Mouse (Mus musculus) testis, postnatal 10 days (tissue): ENCODE data around the gene Erich6.
"Not testable (repeated sequence)": the region's sequence is repeated elsewhere in the genome, so short reads cannot be mapped to it uniquely, and the experiment has no call there.

Experiments used
- DNase-seq: peaks from one replicate; pipeline ENCODE4 v3.0.0; 2021; ENCODE audit warnings: low spot score

The Erich6 gene

DNA sequence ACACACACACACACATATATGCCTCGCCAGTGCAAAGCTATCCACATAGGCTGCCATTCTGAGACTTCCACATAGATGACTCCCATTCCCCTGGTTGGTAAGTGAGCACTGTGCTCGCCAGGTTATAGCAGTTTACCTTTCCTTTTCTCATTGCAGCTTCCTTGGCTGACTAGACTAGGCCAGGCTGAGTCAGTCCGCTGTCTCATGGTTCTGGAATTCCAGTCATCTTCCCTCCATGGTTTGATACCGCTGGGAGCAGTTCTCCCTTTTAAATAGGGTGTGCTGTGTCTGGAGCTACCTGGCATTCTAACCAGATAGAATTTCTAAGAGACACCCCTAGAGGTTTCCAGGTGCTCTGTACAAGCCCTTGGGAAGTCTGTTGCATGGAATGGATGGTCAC is 9.2 kb upstream of the Erich6 start:
- DNase-seq, result no peak

DNA sequence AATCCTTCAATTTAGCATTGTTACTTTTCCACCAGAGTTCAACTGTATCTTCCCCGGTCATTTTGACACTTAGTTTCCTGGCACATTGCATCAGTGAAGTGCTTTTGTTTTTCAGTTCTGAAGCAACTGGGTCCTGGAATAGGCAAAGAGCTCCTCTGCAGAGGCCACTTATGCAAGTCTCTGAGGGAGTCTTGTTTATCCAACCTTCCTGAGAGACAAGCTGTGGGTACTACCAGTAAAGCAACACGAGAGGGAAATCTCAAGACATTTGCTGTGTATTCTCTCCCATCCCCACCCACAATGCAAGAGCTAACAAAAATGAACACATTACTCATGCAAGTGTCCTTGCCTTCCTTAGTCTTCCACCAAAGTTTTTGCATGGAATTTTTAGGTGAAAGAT is 5.3 kb downstream of the Erich6 start:
- no peak for DNase-seq

DNA sequence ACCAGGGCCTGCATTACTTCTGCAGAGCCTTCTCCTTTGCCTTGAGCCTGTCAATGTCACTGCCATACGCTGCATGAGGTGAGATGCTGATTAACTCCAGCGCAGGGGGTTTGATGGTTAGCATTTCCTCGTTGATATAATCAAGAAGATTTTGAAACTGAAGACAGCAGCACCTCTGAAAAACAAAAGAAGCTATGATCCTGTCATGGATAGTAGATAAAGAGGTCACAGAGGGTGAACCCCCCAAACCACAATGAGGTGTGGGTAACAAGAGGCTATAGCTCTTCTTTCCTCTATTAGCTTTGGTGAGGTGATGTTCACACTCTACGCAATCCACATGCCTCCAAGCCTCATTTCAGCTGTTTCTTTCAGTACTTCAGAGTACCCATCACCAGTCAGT is 12.0 kb downstream of the Erich6 start:
- no peak for DNase-seq

DNA sequence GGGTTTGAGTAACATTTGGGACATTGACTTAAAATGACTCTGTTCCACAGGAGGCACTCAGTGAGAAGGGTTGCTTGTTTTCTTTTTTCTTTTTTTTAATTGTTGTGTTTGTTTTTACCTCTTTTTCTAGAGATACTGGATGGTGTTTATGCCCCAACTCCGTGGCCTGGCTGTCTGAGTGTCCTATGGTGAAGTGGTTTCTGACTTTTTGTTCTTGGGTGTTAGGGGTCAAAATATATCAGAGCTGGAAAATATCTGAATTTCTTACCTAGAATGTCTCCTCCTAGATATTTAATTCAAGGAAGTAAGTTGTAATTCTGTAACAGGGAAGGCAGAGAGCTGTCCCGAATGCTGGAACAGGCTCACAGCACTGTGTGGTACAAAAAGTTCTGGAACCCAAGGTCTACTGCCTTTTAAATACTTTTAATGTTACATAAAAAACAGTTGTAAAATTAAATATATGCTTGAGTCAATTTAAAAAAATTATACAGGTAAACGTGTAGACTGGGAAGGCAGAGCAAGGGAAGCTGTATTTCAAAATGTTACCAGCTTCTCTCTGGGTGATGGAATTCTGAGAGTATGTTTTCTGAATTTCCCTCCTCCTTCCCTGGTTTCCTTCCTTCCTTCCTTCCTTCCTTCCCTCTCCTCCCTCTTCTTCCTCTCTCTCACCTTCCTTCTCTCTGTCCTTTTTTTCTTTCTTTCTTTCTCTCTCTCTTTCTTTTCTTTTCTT is 14.2 kb downstream of the Erich6 start:
- no peak for DNase-seq

DNA sequence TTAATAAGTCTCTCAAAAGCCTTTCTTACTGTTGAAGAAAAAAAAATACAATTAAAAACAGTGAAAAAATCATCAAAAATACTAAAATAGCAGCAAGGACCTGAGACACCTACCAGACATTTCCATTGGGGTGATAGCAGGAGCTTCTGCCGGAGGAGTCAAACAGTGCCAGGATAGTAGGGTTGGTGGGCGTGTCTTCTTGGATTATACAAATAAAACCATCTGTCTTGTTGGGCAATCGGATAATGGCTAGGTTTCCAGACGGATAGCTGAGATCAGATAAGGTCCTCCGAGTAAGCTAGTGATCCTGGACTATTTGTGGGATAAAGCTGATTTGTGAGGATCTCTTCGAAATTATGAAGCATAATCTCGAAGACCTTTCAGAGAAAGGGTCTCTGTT is 15.9 kb downstream of the Erich6 start:
- no peak for DNase-seq

DNA sequence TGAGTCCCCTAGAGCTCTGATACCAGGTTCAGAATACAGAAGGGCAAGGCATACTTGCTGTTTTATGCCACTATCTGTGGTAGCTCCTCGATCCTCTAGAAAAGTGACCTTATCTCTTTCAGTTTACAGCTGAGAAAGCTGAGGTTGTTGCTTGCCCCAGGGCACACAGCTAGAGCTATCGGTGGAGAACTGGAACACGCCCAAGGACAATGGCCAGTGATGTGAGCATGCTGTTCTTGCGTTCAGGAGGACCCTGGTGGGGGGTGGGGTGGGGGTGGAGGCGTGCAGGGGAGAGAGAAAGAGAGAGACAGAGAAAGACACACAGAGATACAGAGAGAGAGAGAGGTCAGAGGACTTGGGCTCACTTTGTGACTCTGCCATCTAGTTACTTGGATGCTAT is 27.0 kb downstream of the Erich6 start:
- no peak for DNase-seq

DNA sequence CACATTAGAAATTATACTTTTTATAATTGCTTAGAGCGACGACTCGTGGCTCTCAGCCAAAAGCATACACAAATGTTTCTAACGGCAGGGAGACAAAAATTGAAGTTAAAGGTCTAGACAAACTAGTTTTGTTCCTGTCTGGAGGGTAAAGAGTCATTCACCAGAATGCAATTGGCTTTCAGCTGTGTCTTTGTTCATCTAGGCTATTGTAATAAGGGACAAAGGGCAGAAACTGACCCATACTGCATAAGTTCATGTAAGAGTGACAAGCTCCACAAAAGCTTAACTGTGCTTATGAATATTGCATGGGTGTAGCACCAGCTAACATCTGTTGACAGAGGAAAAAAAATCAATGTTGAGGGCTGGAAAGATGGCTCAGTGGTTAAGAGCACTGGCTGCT is 28.5 kb downstream of the Erich6 start:
- no peak for DNase-seq

DNA sequence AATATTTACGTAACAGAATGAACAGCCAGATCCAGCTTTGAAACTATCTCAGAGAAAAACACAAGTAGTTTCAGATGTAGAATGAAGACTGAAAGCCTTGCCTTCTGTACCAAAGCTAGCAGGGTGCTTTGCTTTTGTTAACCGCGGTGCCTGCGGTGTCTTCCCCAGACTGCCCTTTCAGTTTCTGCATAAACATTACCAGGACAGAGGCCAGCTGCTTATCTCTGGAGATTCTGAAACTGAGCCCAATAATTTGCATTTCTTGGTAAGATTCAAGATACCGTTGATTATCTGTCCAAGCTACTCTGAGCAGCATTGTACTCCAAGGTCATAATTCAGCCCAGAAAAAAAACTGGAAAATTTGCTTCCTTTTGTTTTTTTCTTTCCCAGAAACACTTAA is 43.4 kb downstream of the Erich6 start:
- DNase-seq, result no peak

DNA sequence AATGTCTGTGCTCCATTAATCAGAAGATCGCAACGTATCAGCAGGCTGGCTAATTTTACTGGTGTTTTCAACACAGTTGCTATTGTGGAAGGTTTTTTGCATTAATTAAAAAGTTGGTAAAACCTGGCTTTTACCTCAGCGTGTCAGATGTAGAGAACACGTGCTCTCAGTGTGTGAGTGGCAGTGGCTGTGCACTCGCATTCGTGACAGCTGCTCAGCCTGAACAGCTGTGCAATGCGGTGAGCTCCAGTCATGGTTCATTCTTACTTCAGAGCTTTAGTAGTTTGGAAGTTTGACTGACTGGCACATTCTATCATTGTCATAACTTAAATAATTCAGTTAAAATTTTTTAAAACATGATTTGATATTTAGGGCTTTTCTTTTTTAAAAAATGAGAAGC is 44.3 kb downstream of the Erich6 start:
- DNase-seq, result not testable (repeated sequence)

DNA sequence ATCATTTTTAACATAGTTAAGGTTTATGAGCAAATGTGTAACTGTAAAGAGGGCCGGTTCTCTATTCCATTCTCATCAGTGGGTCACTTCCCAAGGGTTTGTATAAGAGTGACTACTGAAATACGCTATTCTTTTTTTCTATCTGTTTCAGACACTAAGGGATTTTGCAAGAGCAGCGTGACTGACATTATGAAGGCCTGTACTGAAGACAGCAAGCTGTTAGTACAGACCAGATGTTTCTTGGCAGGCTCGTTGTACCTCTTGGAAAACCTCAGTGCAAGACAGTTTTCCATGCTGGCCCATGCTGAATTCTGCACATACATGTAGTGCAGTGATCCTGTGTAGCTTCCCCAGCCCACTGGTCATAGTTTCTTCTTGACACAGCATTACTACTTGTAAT is 46.5 kb downstream of the Erich6 start:
- DNase-seq, result not testable (repeated sequence)

DNA sequence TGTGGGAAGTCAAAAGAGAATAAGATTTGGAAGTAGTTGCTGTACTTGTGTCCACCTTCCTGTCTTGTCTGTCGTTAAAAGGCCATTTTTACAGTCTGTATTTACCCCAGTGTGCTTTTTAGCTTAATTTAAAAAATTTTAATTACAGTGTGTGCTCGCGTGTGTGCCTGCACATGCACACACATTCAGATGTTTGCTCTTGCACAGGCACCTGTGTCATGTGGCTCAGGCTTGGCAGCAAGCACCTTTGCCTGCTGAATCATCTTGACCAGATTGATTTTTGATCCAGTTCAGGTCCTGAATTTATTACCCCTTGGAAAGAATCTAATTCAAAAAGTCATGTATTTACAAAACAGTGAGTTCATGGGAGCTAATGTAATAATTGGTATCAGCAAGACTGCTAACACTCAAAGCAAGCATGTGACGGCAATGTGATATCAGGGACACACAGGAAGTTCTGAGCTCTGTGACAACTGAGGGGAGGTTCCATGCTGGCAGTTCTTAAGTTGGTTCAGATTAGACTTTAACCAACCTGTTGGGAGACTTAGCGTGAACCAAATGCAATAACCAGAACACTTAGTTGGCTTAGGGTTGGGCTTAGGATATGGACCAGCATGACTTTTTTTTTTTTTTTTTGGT is 54.1 kb downstream of the Erich6 start:
- no peak for DNase-seq

DNA sequence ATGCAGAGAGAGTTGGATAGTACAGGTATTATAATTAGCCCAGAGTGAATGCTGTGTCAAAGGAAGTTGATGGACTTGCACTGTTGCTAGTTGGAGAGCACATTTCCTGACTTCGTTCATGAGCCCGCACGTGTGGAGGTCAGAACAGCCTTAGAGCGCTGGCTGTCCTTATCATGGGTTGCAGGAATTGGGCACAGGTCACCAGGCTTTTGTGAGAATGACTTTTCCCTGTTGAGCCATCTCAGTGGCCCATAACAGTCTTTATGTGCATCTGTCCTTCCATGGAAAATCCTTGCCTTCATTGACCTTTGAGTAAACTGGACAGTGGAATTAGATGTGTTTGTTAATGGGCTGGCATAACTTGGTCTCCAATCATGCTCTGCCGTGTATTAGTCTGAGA is 54.7 kb downstream of the Erich6 start:
- no peak for DNase-seq

DNA sequence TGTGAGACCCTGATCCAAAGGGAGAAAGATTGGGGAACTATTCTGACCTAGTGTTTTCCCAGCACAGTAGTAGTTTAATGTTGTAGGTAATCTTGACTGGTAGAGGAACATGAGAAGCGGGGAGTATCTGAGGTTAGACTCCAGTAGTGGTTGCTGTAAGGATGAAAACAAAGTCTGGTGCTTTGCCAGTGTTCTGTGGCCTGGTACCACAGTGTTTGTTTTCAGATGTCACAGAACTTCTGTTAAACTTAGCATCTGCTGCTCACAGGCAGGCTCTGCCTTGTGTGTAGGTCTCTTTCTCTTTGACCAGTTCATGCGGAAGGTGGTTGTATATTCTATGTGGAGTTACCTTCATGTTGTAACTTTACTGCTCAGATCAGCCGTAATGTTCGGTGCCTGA is 55.5 kb downstream of the Erich6 start:
- DNase-seq, result no peak

DNA sequence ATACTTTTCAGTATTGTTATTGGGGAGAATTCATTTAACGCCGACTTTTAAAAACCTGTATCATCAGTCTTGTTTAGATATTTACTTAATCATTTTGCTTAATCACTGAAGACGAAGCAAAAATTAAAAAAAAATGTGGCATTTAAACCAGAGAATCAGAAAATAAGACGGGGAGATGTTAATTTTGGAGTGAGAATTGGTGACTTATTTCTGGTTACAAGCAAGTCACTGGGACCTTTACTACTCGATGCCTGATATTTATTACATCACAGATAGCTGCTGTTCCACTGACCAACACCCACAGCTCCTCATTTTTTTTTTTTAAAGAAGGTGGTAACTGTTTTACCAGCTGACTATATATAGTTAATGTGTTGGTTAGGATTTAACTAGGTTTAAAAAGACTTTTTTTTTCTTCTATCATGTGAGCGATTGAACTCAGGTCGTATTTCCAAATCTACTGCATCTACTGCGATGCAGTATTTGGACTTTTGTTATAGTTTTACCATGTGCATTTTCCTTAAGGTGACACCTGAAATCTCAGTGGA is 59.4 kb downstream of the Erich6 start:
- no peak for DNase-seq

DNA sequence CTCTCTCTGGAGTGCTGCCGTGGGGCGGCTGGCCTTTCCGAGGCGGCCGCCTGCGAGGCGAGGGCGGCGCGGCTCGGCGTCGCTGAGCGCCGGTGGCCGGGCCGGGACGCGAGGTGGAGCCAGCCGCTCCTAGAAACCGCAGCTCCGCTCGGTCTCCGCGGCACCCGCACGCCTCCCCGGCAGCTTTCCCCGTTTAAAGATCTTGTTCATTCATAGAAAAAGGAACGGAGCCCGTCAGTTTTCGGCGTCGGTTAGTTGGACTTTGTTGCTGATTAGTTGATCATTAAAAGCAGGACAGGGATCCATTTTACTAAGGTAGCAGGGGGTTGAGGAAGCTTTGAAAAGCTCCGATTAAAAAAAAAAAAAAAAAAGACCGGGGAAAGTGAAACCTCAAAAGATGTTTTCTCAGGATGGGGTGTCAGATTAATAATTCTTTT is 59.9 kb downstream of the Erich6 start:
- DNase-seq, result no peak

DNA sequence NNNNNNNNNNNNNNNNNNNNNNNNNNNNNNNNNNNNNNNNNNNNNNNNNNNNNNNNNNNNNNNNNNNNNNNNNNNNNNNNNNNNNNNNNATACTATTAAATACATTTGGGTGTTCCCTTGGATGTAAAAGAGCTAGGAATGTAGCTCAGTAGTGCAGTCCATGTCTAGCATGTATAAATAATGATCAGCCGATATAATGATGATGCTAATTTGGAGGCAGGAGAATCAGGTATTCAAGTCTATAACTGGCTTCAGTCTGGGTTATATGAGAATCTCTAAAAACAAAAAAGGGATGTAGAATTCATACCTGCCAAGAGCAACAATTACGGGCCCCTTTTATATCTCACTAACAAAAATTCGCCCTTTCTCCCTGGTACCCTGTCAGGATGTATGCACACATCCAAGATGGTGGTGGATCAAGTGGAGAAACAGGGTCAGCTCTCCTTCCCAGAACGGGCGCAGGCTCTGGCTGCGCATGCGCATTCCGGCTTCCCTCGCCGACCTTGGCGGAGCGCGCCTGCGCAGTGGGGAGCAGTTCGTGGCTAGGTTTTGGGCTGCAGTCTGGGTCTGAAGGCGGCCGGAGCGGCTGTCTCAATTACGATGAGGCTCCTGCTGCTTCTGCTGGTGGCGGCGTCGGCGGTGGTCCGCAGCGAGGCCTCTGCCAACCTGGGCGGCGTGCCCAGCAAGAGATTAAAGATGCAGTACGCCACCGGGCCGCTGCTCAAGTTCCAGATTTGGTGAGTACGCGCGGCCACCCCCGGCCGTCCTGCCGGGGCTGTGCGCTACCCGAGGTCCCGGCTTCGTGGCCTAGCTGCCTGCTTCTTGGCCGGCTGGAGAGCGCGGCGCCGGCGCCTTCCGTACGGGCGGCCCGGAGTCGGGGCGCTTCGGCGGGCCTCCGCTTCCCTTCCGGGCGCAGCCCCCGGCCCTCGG is 60.6 kb downstream of the Erich6 start, which contains the start of gene Selenot:
Gene Selenot (plus strand): TSS at position 500 of the 930 bp plus-strand sequence.
- DNase-seq, result peak; percentile 98

DNA sequence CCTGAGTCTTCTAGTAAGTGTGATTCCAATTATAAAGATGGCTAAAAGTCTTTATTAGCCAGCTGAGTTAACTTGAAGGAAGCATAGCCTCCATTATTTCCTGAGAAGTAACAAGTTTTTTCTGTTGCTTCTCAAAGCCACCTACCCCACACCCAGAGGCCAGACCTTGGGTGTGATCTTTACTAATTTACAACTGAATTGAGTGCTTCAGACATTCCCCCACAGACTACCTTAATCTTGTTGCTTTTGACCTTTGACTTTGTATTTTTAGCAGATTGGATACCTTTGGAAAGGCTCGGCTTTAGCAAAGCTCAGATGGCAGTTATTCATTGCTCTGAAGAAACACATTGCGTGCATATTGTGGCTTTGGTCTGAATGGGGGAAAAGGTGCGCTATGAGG is 66.2 kb downstream of the Erich6 start:
- no peak for DNase-seq
